Mouse (Mus musculus) stomach, embryonic 16.5 days (tissue): ENCODE results near the gene Paxbp1. TPM values are rescaled to one million over a fixed set of nuclear protein-coding genes. Genes with fewer than 3 reads are reported as not detected.
A peak's percentile ranks its signal among the peaks of the same experiment; 100 is the strongest.

Source experiments
- ATAC-seq: fragments of 200-750 bp; cut with Nextera tagmentation; 2 replicates; pipeline ENCODE4 v1.8.0; 2017; ENCODE audit warnings: moderate number of reproducible peaks, moderate TSS enrichment; ENCODE audit not compliant: insufficient read depth, low FRiP score
- H3K27ac ChIP-seq: fragments of 300-500 bp; sonication (generic); 2 replicates; pipeline ENCODE4 v1.5.1; 2014; ENCODE audit warnings: low read length
- H3K27me3 ChIP-seq: fragments of 300-500 bp; sonication (generic); 2 replicates; pipeline ENCODE4 v1.6.1; 2014; ENCODE audit warnings: low read length, control low read depth, mixed read lengths; ENCODE audit not compliant: control insufficient read depth, insufficient read depth
- H3K36me3 ChIP-seq: fragments of 300-500 bp; sonication (generic); 2 replicates; pipeline ENCODE4 v1.6.1; 2014; ENCODE audit warnings: low read length; ENCODE audit not compliant: control insufficient read depth, insufficient read depth
- H3K4me1 ChIP-seq: fragments of 300-500 bp; sonication (generic); 2 replicates; pipeline ENCODE4 v1.6.1; 2014; ENCODE audit warnings: low read length, control low read depth, mixed read lengths; ENCODE audit not compliant: control insufficient read depth, insufficient read depth
- H3K4me2 ChIP-seq: fragments of 300-500 bp; sonication (generic); 2 replicates; pipeline ENCODE4 v1.6.1; 2014; ENCODE audit warnings: low read depth, low read length, mixed read lengths
- H3K4me3 ChIP-seq: fragments of 300-500 bp; sonication (generic); replicated peaks from 2 replicates; pipeline ENCODE4 v1.5.1; 2014; ENCODE audit warnings: mild to moderate bottlenecking, low read length
- H3K9ac ChIP-seq: fragments of 300-500 bp; sonication (generic); 2 replicates; pipeline ENCODE4 v1.6.1; 2014; ENCODE audit warnings: low read length
- H3K9me3 ChIP-seq: fragments of 300-500 bp; sonication (generic); replicated peaks from 2 replicates; pipeline ENCODE4 v1.6.1; 2016; ENCODE audit warnings: low read length, control low read depth; ENCODE audit not compliant: control insufficient read depth
- WGBS: fragments of 180-500 bp; shearing (Covaris S2); extraction: QIAGEN DNeasy Blood & Tissue Kit; methylation state at CpG from one replicate; pipeline ENCODE4 v1.1.7; 2014; 5-methylcytosine and 5-hydroxymethylcytosine counted together
- polyA plus RNA-seq: library from polyadenylated mRNA; unstranded; fragments of >200 nt; fragmentation: Nextera tagmentation; extraction: Ambion mirVana; gene quantifications from 2 replicates; pipeline ENCODE4 v1.2.1, GENCODE M21; 2015

Gene Paxbp1
- polyA plus RNA-seq, 1 experiment from 2014 or later: 46.5 TPM

DNA sequence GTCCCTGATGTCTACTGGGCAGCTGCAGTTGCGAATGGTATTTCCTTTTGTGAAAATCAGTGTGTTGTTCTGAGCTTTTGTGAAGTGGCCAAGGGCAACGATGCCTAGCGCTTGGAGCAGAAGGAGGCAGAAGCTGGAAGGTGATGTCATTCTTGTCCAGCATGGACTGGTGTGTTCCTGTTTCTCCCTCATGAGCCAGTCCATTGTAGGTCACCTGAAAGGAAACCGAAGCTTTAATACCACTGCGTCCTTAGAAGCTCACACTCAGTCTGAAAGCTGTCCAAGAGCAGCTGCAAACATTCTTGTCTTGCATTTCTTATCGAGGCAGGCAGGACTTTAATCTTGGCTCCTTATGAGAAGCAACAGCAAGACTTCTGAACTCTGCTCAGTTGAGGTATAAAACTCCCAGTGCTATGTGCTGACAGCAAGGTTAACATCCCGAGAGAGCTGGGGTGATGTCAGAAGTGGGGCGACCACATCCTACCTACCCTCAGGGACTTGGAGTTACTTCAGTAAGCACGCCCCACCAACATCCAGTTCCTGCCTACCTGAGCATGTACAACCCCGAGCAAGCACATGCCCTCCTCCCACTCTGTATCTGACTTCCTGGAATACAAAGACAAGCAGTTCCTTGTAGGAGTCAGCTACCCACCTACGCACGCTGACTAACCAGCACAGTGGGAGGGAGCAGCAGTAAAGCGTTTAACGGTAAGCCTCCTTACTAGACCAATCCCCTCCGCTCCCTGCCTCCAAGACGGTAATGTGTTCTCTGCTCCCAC lies 11.9 kb upstream of the Paxbp1 start:
- peak; percentile 90; the same call in 1 of the 2 replicates for ATAC-seq
- Histone ChIP-seq H3K4me2 (0 out of 2 replicates have a peak overlapping the region, but pooled peaks have one; percentile 4), H3K36me3 (no peaks in the 10 kb centered on the region), H3K4me3 (no peak overlapping the region), H3K9me3 (no peaks in the 10 kb centered on the region), H3K27me3 (no peaks in the 10 kb centered on the region), H3K4me1 (peaks cover 2% of the 10 kb centered on the region; the same call in 1 of the 2 replicates), H3K9ac (0 out of 2 replicates have a peak overlapping the region, but pooled peaks have one; percentile 1), H3K27ac (no peak overlapping the region; the same call in 1 of the 2 replicates)
- WGBS: 43% methylated on average over 16 of the region's 16 CpGs

DNA sequence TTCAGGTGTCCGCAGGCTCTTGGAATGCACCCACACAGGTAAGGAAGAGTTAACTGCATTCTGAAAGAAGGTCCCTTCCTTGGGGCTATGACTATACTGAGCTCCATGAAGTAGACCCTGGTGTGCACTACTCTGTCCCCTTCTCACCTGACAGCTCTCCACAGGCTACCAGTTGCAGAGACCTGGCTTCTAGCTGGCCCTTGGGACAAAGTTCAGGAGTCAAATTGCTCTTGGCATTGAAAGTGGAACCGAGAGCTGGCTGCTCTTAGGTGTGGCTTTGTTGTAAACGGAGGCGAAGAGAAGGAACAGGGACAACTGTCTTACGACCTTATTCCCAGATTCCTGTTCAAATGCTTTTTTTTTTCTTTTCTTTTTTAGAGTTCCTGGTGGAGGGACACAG lies 10.8 kb upstream of the Paxbp1 start:
- Histone ChIP-seq H3K9ac (no peak overlapping the region), H3K27me3 (no peaks in the 10 kb centered on the region), H3K27ac (no peak overlapping the region), H3K4me2 (no peak overlapping the region), H3K36me3 (no peaks in the 10 kb centered on the region), H3K4me3 (no peak overlapping the region), H3K9me3 (no peaks in the 10 kb centered on the region), H3K4me1 (peaks cover 2% of the 10 kb centered on the region; the same call in 1 of the 2 replicates)
- no peak for ATAC-seq
- WGBS: 74% methylated on average over 5 of the region's 5 CpGs

- WGBS: 53% methylated on average over 8 of the region's 8 CpGs
- Histone ChIP-seq H3K9me3 (no peaks in the 10 kb centered on the region), H3K4me1 (peaks cover 2% of the 10 kb centered on the region; the same call in 1 of the 2 replicates), H3K4me3 (no peak overlapping the region), H3K36me3 (no peaks in the 10 kb centered on the region), H3K9ac (no peak overlapping the region), H3K4me2 (no peak overlapping the region), H3K27ac (no peak overlapping the region), H3K27me3 (no peaks in the 10 kb centered on the region)
- no peak for ATAC-seq
Measured at GRCm38 (mm10) chr16:91053599-91053998, 9.3 kb upstream of the Paxbp1 start.

DNA sequence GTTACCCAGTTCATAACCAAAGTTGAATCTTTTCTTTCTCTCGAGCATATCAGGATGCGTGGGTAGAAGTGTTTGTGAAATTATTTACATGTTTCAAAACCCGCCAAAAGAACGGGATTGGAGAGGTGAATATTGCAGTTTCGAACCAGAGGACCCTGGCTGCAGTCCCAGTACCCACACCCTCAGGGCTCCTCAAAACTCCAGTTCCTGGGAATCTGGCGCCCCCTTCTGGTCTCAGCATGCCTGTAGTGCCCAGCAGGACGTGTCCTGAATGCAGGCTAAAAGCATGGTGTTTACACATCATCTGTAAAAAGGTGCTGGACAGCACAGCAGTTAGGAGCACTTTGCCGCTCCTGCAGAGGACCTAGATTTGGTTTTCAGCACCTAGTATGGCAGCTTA lies 1.2 kb upstream of the Paxbp1 start:
- Histone ChIP-seq H3K4me2 (peak overlapping the region; percentile 82; the same call in 1 of the 2 replicates), H3K9ac (no peak overlapping the region), H3K27ac (no peak overlapping the region), H3K36me3 (no peaks in the 10 kb centered on the region), H3K4me3 (no peak overlapping the region), H3K4me1 (peaks cover 8% of the 10 kb centered on the region), H3K27me3 (no peaks in the 10 kb centered on the region), H3K9me3 (no peaks in the 10 kb centered on the region)
- ATAC-seq: no peak
- WGBS: 53% methylated on average over 8 of the region's 8 CpGs

DNA sequence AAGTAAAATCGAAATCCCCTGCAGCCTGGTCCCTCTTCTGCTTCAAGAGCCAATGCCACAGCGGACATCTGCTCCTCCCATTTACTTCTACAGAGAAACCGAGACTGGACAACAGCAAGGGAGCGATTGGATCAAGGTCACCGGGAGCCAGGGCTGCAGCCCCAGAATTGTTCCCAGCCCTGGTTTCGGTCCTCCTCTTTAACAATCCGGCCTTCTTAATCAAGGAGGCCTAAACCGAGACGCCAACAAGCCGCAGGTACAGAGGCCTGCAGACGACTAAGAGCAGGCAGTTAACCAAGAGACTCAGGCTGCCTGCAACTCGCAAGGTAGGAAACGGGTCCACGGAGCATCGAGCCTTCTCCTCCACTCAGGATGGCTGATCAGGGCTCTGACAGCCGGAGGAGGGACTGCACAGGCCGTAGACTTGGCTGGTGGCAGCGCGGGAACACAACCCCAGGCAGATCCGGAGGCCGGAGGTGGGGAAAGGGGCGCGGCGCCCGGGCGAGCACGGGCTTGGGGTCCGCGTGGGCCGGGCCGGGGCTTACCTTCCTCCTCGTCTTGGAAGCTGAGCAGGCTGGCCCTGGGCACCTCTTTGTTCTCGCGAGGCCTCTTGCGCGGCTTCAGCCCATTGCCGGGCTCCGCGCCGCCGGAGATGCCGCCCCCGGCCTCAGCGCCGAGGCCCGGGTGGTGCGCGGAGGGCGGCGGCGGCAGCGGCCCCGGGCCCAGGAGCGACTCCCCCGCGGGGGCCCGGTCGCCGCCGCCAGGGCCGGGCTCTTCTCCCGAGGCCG lies 688 bp downstream of the Paxbp1 start:
- peak overlapping the region; percentile 89 for H3K4me3 ChIP-seq
- H3K4me1 ChIP-seq: peaks cover 8% of the 10 kb centered on the region
- peak overlapping the region; percentile 83 for H3K4me2 ChIP-seq
- no peaks in the 10 kb centered on the region for H3K36me3 ChIP-seq
- peak overlapping the region; percentile 96 for H3K27ac ChIP-seq
- peak; percentile 71 for ATAC-seq
- WGBS: under 1% methylated on average over 51 of the region's 63 CpGs
- H3K9me3 ChIP-seq: no peaks in the 10 kb centered on the region
- peak overlapping the region; percentile 94 for H3K9ac ChIP-seq
- no peaks in the 10 kb centered on the region for H3K27me3 ChIP-seq

DNA sequence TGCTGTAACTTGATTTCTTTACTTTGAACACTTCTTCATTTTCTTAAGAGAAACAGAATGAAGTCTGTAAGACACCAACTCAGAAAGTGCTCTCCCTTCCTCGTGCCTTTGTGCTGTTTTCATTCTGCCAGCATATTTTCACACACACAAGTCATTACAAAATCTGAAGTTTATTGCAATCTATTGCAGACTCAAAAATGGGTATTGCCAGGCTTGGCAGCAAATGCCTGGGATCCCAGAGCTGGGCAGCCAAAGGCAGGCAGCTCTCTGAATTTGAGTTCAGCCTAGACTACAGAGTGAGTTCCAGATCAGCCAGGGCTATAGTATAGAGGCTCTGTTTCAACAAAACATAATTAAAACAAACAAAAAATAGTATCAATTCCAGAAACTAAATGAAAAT lies 1.7 kb downstream of the Paxbp1 start:
- H3K36me3 ChIP-seq: no peaks in the 10 kb centered on the region
- 55% methylated on average over 1 of the region's 1 CpGs for WGBS
- ATAC-seq: no peak
- peak overlapping the region; percentile 52 for H3K9ac ChIP-seq
- H3K27ac ChIP-seq: no peak overlapping the region
- H3K4me1 ChIP-seq: peaks cover 8% of the 10 kb centered on the region
- peak overlapping the region; percentile 48 for H3K4me2 ChIP-seq
- peak overlapping the region; percentile 18 for H3K4me3 ChIP-seq
- no peaks in the 10 kb centered on the region for H3K9me3 ChIP-seq
- no peaks in the 10 kb centered on the region for H3K27me3 ChIP-seq

GRCm38 (mm10) chr16:91035866-91036265 lies 8.5 kb downstream of the Paxbp1 start:
- no peaks in the 10 kb centered on the region for H3K9me3 ChIP-seq
- H3K4me1 ChIP-seq: no peaks in the 10 kb centered on the region
- H3K4me3 ChIP-seq: no peak overlapping the region
- H3K27me3 ChIP-seq: no peaks in the 10 kb centered on the region
- peaks cover 13% of the 10 kb centered on the region; the same call in 1 of the 2 replicates for H3K36me3 ChIP-seq
- WGBS: 89% methylated on average over 10 of the region's 10 CpGs
- no peak overlapping the region for H3K27ac ChIP-seq
- ATAC-seq: no peak
- H3K9ac ChIP-seq: no peak overlapping the region
- H3K4me2 ChIP-seq: no peak overlapping the region

DNA sequence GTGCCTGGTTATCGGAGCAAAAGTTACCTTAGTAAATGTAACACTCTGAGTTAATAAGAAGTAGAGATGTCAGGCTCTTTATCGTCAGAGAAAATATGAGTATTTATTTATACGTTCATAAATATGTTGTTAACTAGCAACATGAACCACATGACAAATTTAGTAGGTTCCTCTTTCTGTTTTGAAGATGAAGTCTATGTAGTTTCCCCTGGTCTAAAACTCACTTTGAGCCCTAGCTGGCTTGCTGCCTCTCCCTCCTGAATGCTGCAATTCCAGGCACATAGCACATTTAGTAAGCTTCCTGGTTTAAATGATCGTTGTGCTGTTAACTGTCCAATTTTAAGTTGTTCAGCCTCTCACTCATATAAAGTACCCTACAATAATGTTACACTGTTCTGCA lies 13.6 kb downstream of the Paxbp1 start:
- no peak overlapping the region for H3K4me3 ChIP-seq
- no peaks in the 10 kb centered on the region for H3K27me3 ChIP-seq
- WGBS: 91% methylated on average over 4 of the region's 4 CpGs
- H3K27ac ChIP-seq: no peak overlapping the region
- no peak overlapping the region for H3K9ac ChIP-seq
- no peak for ATAC-seq
- H3K4me1 ChIP-seq: no peaks in the 10 kb centered on the region
- H3K9me3 ChIP-seq: no peaks in the 10 kb centered on the region
- H3K4me2 ChIP-seq: no peak overlapping the region
- H3K36me3 ChIP-seq: peaks cover 20% of the 10 kb centered on the region

- no peaks in the 10 kb centered on the region for H3K9me3 ChIP-seq
Measured at GRCm38 (mm10) chr16:91029901-91030300, 14.4 kb downstream of the Paxbp1 start.

More at GRCm38 (mm10) chr16:91029901-91030300, 14.4 kb downstream of the Paxbp1 start:
- Histone ChIP-seq H3K9ac (no peak overlapping the region), H3K4me1 (no peaks in the 10 kb centered on the region), H3K36me3 (peaks cover 29% of the 10 kb centered on the region), H3K27ac (no peak overlapping the region), H3K4me2 (no peak overlapping the region), H3K27me3 (no peaks in the 10 kb centered on the region), H3K4me3 (no peak overlapping the region)
- 90% methylated on average over 2 of the region's 2 CpGs for WGBS
- no peak for ATAC-seq
